Mouse (Mus musculus) embryo, embryonic 10.5 days (tissue): Measurements from ENCODE around the gene Capzb.

Experiments used
- DNase-seq: peaks from one replicate; pipeline ENCODE4 v3.0.0-alpha.2; 2015; ENCODE audit warnings: low spot score

The Capzb gene

GRCm38 (mm10) chr4:139266500-139266865, 73.8 kb downstream of the Capzb start:
- DNase-seq, result no peak

DNA sequence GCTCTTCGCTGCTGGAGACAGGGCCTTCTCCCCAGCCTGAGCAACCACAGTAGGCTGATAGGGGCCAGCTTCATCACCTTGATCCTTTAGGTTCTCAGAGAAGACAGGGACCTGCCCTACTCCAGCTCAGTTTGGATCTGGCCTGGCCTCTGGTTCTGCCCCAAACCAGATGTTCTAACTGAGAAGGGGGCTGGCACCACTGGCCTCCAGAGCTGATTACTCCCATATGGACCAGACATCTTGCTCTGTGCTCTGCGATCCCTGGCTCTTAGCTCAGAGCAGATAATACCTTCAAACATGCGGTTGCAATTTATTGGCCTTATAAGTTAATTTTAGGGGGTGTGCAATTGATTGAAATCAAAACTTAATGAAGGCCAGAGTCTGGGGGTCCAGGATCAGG, 74.6 kb downstream of the Capzb start:
- peak; percentile 60 for DNase-seq

DNA sequence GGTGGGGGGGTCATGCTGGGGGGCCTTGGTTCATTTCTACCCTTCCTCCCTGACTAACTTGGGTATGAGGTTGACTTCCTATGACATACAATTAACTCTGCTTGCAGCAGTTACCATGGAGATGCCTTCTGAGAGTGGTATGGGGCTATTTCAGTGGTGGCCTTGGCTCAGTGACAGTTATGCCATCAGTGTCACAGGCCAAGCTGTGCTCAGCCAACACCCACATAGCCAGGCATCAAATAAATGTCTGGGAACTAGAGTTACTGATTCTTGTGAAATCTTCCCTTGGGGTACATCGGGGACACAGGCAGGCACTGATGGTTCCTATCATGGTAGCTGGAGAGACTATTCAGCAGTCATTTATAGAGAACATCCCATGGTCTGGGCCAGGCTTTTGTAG, 75.5 kb downstream of the Capzb start:
- DNase-seq, result no peak

DNA sequence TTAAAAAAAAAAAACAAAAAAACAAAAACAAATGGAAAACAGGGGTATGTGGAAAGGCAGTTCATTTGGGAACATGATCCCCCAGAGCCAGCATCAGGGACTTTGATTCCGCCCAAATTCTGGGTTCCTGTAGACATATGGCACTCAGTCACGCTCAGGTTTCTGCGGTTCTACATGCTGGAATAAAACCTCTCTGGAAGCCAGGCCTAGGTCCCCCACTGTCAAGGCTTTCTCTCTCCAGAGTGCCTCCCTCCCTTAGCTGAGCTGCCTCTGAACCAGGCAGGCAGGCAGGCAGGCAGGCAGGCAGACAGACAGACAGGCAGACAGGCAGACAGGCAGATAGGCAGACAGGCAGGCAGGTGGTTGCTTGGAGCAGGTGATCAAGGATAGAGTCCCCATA, 77.5 kb downstream of the Capzb start:
- no peak for DNase-seq

GRCm38 (mm10) chr4:139271562-139271961, 78.9 kb downstream of the Capzb start:
- no peak for DNase-seq

GRCm38 (mm10) chr4:139272951-139273680, 80.4 kb downstream of the Capzb start:
- DNase-seq, result no peak

- no peak for DNase-seq
Observed at GRCm38 (mm10) chr4:139274573-139274972, 81.9 kb downstream of the Capzb start.

DNA sequence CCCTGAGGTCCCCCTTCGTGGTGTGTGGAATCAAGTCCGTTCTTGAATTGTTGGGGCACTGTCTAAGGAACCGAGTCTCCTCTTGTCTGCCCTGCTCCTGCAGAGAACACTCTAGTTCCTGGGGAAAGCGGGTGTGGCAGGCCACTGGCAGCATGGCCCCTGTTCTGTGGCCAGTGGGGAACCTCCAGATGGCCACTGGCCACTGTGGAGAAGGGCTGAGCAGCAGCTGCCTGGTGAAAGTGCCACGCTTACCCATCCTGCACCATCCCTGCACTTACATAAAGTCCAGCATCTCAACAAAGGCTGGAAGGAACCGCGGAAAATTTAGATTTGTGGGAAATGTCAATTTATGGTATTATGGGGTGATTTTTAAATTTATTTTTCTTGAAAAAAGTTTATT, 83.7 kb downstream of the Capzb start:
- no peak for DNase-seq

- no peak for DNase-seq
Observed at GRCm38 (mm10) chr4:139280530-139280929, 87.8 kb downstream of the Capzb start.

DNA sequence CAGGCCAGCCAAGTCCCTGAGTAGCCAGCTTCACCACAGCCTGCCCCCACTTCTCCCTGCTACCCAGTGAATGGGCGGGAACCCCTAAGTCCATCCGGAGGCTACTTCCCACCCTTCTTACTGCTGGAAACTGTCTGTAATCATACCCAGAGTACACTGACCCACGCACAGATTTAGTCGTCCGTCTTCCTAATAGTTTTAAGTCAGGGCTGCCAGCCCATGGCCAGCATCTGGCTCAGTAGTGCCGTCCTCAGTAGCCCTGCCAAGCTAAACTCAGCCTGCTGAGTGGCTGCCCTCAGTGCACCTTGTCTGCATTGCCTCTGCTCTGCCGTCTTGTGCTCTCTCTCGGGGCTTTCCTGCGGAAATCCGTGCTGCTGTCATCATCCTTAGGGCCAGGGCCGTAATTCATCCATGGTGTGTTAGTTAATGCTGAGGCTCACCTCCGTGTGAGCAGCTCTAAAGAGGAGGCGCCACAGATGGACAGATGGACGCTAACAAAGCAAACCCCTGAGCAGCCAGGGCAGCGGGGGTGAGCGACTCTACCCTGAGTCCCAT, 89.2 kb downstream of the Capzb start:
- DNase-seq, result no peak

DNA sequence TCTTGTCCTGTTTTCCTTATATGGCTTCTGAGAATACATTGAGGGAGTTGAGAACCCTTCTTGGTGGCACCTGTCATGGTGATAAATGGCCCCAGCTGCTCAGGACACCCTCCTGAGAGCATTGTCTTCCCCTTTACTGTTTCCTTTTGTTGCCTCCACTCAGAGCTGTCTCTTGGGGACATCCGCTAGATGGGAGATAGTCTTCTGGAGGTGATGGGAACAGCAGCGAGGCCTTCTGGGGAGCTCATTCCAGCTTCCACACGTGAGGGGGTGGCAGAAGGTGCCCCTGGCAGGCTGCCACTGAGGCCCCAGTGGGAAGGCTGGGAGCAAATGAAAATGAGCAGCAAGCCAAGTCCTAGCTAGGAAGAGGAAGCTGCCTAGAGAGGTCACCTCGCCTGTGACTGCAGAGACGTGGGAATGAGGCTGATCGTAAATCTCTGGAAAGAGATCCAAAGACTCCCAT, 90.3 kb downstream of the Capzb start:
- DNase-seq, result no peak

GRCm38 (mm10) chr4:139284877-139285276, 92.2 kb downstream of the Capzb start:
- DNase-seq, result no peak

- no peak for DNase-seq
Observed at GRCm38 (mm10) chr4:139286234-139286633, 93.5 kb downstream of the Capzb start.

DNA sequence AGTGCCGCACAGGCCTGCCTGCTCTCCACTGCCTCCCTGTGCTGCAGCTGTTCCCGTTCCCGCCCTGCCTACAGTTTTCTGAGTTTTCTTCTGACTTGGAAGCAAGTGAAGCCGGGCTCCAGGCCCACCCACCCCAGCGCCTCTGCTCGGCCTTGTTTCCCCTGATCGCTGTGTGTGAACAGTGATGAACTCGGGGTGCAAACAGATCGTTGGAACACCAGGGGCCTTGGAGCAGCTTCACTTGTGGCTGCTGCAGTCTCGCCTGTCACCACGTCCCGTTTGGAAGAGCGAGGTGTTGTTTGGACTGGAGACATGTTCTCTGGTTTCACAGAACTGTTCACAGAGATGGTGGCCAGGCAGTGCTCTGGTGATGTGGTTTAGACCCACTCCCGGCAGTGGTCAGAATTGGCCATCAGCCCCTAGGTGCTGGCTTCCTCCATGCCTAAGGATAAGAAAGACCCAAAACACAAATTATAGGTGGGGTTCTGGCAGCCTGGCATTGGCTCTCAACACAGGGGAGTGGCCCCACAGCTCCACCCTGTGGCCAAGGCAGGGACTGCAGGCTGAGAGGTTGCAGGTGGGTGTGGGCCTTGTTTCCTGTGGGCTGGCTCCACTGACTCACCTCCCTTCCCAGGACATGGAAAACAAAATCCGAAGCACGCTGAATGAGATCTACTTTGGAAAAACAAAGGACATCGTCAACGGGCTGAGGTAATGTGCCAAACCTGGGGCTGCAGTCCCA, 94.6 kb downstream of the Capzb start:
- DNase-seq, result peak; percentile 69

DNA sequence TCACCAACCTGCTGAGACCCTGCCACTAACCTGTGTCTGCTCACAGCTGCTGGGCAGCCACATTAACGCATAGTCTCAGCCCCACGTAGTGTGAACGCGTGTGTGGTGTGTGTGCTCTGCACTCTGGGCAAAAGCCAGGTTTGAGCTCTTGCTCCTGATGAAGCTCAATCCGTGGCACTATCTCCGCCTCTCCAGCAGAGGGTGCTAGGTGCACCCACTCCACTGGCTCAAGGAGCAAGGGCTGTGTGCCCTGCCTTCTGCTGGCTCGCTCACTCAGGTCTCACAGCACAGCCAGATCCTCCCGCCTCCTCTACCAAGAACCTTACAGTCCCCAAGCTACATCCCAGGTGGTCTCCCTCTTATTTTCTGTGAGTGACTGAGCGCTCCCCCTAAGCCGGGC, 96.3 kb downstream of the Capzb start:
- peak; percentile 74 for DNase-seq

DNA sequence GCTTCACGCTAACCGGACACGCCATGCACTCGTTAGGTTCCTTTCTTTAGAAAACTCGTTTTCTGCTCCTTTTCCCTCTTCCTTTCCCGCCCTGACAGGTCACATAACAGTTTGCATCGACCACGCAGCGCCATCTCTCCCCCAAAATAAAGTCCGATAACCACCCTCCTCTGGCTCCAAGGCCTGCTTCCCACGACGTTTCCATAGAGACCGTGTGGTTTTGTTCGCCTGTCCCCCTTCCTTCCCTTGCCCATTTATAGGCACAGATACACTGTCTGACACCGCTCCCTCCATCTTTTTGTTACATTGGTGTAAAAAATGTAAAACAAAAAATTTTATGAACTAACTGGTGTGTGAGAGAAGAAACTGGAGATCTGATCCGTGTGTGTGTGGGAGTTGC, 98.4 kb downstream of the Capzb start:
- DNase-seq, result no peak

DNA sequence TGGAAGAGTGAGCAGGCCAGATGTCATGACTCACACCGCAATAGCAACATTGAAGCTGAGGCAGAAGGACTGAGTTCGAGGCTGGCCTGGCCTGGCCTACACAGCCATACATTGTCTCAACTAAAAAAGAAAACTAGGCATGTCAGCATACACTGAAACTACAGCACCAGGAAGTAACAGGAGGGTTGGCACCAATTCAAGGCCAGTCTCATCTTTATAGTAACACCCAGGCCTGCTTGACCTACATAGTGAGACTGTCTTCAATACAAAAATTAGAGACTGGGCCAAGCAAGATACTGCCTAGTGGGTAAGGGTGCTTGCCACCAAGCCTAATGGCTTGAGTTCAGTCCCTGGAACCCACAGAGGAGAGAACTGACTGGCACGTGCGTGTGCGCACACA, 99.3 kb downstream of the Capzb start:
- no peak for DNase-seq

DNA sequence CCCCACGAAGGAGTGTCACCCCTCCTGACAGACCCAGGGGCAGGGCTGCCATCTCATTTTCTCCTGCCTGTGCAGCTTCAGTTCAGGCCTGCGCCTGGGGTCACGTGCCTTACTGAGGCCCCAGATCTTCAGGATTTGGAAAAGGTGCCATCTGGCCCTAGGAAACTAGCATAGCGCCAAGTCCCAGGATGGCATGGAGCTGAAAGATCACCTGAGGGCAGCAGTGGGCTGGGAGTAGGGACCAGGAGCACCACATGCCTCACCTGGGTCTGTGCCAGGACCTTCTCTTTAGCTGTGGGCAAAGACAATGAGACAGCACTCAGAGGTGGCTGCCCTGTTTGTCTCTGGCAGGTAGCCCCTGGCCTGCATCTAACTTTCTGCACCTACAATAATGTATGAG, 104.9 kb downstream of the Capzb start:
- no peak for DNase-seq

GRCm38 (mm10) chr4:139298671-139299366, 106.1 kb downstream of the Capzb start:
- no peak for DNase-seq

DNA sequence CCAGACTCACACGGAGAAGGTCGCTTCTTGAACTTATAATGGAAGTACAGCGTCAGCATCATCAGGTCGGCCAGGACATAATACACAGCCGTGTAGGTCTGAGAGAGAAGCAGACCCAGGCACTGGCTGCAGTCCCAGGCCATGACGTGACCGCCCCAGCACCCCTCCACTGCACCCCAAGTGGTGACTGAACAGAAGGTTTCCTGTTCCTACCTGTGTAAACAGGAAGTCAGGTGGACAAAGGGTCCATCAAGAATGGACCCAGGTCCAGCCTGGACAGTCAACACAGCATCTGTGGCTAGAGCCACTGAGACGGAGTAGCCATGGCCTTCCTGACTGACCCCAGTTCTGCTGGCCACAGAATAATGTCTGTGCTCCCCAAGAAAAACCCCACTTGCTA, 109.1 kb downstream of the Capzb start:
- DNase-seq, result no peak

DNA sequence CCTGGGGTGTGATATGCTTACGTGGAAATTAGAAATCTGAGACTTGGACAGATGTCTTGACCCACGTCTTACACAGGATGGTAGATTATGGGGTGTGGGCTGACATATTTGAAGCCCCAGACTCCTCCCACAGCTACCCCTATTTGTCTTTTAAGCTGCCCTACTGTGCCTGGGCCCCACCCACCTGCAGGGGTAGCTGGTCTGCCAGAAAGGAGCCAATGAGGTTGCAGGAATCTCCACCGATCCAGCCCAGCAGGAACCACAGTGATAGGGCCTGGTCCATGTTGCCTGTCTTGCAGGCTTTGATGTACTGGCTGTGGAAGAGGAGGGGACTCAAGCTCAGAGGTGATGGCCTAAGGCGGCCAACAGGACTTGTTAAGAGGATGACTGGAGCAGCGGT, 109.5 kb downstream of the Capzb start:
- DNase-seq, result no peak

- DNase-seq, result no peak
Observed at GRCm38 (mm10) chr4:139305521-139305920, 112.8 kb downstream of the Capzb start.

- DNase-seq, result no peak
Observed at GRCm38 (mm10) chr4:139307916-139308315, 115.2 kb downstream of the Capzb start.
